Mouse (Mus musculus): Measurements from ENCODE around the gene Prop1. TPM values are rescaled to one million over a fixed set of nuclear protein-coding genes. Genes with fewer than 3 reads are reported as not detected.
A peak's percentile ranks its signal among the peaks of the same experiment; 100 is the strongest.

The Prop1 gene
- total RNA-seq (2021): not detected
- long read RNA-seq, experiment 1: 0 reads
- long read RNA-seq, experiment 2: 0 reads

- no peak for DNase-seq (ENCODE audit: low spot score in 2 of 2)
Measured at GRCm38 (mm10) chr11:50953665-50954064, at the start of gene Prop1. Prop1 (minus strand) TSS chr11:50953765.

GRCm38 (mm10) chr11:51003296-51003695 lies 49.7 kb upstream of the Prop1 start, which contains the start of gene Olfr51:
Olfr51 (plus strand) TSS chr11:51003596.
- no peak for DNase-seq (ENCODE audit: low spot score in 2 of 2)

GRCm38 (mm10) chr11:50981667-50982066 lies 28.1 kb upstream of the Prop1 start, which contains the start of gene Olfr1377:
Olfr1377 (plus strand) TSS chr11:50981967.
- no peak for DNase-seq (ENCODE audit: low spot score in 2 of 2)

- peak; percentile 48 to 50 for DNase-seq (ENCODE audit: low spot score in 2 of 2)
Measured at GRCm38 (mm10) chr11:50977216-50977615, 23.7 kb upstream of the Prop1 start.

- no peak for DNase-seq (ENCODE audit: low spot score in 2 of 2)
Measured at GRCm38 (mm10) chr11:50966230-50966629, 12.7 kb upstream of the Prop1 start, which contains the start of gene Olfr1378. Olfr1378 (plus strand) TSS chr11:50966530.

- no peak for DNase-seq (ENCODE audit: low spot score in 2 of 2)
Measured at GRCm38 (mm10) chr11:50964886-50965285, 11.3 kb upstream of the Prop1 start.

GRCm38 (mm10) chr11:50952290-50952689 lies 1.3 kb downstream of the Prop1 start:
- no peak for DNase-seq (ENCODE audit: low spot score in 2 of 2)

- DNase-seq (ENCODE audit: low spot score in 2 of 2): no peak
Measured at GRCm38 (mm10) chr11:50943506-50943905, 10.1 kb downstream of the Prop1 start, which contains the start of gene 4933414I15Rik. 4933414I15Rik (minus strand) TSS chr11:50943765.

- DNase-seq (ENCODE audit: low spot score in 2 of 2): no peak
Measured at GRCm38 (mm10) chr11:50942386-50942785, 11.2 kb downstream of the Prop1 start.

- peak in 1 of 2 experiments; percentile 10 for DNase-seq (ENCODE audit: low spot score in 2 of 2)
Measured at GRCm38 (mm10) chr11:50939621-50940366, 13.8 kb downstream of the Prop1 start.

GRCm38 (mm10) chr11:50938435-50938834 lies 15.1 kb downstream of the Prop1 start:
- no peak for DNase-seq (ENCODE audit: low spot score in 2 of 2)

GRCm38 (mm10) chr11:50932040-50932439 lies 21.5 kb downstream of the Prop1 start:
- DNase-seq (ENCODE audit: low spot score in 2 of 2): no peak

GRCm38 (mm10) chr11:50931451-50931866 lies 22.1 kb downstream of the Prop1 start, which contains the start of gene Zfp354b:
Zfp354b (minus strand) TSS chr11:50931633.
- peak; percentile 70 to 74 for DNase-seq (ENCODE audit: low spot score in 2 of 2)

GRCm38 (mm10) chr11:50931021-50931420 lies 22.5 kb downstream of the Prop1 start:
- DNase-seq (ENCODE audit: low spot score in 2 of 2): no peak

GRCm38 (mm10) chr11:50930469-50931014 lies 23.0 kb downstream of the Prop1 start:
- DNase-seq (ENCODE audit: low spot score in 2 of 2): no peak

- DNase-seq (ENCODE audit: low spot score in 2 of 2): peak; percentile 81
Measured at GRCm38 (mm10) chr11:50915671-50916320, 37.8 kb downstream of the Prop1 start, which contains the start of gene Zfp2. Zfp2 (minus strand) TSS chr11:50916165.

GRCm38 (mm10) chr11:50914461-50914860 lies 39.1 kb downstream of the Prop1 start:
- no peak for DNase-seq (ENCODE audit: low spot score in 2 of 2)

- DNase-seq (ENCODE audit: low spot score in 2 of 2): no peak
Measured at GRCm38 (mm10) chr11:50913301-50913700, 40.3 kb downstream of the Prop1 start.

- no peak for DNase-seq (ENCODE audit: low spot score in 2 of 2)
Measured at GRCm38 (mm10) chr11:50908136-50908535, 45.4 kb downstream of the Prop1 start.
